Mouse (Mus musculus) yolk sac, embryonic 10.5 days (tissue): ENCODE measurements around the gene Tex45.

ENCODE experiments used
- DNase-seq: peaks from one replicate; pipeline ENCODE4 v3.0.0-alpha.2; 2017; ENCODE audit warnings: low spot score

Gene Tex45

DNA sequence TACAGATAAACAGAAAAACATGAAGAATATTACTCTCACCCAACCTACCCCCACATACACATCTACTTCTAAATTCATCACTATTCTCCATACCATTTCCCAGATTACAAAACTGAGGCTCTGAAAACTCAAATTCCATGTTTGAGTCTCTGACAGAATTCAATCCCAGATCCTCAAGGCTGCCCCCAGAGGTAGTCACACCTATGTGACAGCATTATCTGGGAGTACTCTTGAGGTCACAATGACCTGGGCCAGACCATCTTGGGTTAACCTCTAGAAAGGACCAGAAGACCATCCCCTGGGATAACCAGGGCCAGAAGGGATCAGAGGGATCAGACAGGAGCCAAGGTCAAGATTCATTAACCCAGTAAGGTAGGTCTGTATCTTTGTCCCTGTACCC lies at the start of gene Tex45:
Gene Tex45, plus strand, starts transcription at position 301 of the 400 bp plus-strand sequence.
- no peak for DNase-seq

DNA sequence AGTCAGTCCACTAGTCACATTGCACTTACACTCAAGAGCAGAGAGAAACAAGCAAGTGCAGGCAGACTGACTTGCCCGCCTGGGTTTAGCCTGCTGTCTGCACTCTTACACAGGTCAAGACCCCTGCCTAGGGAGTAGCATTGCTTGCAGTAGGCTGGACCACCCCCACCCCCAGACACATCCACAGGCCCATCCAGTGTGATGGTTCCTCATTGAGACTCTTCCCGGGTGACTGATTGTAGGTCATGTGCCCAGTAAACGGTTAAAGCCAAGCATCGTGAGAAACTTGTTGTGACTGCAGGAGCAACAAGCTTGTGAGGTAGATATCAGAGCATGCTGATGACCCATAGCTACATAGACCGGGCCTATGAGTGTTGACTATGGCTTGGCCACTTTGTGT lies 49.2 kb upstream of the Tex45 start:
- DNase-seq = no peak

DNA sequence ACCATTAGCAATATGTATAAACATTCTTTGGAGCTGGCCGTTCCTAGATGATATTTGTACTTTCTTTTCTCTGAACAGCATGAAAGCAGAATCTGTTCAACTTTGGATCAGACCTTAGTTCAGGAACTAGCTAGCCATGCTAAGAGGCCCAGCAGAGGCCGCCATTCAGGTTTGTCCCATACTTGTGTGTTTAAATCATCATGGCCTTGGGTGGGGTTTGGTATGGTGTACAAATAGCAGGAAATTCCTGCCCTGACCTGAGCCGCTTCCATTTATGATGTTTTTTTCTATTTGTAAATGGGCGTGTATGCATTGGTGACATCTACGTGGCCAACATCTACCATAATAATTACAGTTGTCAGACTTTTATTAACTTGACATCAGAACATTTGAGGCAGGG lies 45.4 kb upstream of the Tex45 start:
- no peak for DNase-seq

DNA sequence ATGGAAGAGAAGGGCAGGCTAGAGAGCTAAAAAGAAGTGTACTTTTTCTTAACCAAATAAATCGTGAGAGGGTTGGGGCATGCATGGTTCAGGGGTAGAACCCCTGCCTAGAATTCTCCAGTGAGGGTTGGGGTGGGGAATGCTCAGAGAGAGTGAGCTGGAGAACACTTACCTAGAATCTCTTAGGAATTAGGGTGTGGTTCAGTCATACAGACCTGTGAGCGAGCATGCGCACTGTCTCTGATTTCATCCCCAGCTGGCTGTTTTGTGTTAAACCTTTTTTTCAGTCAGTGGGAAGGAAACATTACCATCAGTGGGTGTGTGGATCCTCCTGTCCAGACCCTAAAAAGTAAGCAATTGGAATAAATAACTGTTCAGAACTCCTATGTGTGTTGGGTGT lies 44.5 kb upstream of the Tex45 start:
- DNase-seq = no peak

DNA sequence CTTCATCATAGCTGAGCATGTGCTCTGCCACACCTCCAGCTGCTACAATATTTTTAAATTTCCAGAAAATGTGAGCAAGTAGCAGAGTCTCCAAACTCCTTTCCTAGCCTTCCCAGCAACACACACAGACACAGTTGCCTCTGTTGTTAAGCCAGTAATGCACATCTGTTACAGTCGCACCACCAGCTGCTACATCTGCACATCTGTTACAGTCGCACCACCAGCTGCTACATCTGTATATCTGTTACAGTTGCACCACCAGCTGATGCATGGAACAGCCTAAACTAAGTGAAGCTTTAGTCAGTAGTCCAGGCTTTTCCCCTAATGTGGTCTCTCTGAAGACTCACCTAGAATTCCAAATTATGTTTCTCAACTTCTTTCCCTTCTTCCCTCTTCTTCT lies 42.2 kb upstream of the Tex45 start:
- DNase-seq = no peak

DNA sequence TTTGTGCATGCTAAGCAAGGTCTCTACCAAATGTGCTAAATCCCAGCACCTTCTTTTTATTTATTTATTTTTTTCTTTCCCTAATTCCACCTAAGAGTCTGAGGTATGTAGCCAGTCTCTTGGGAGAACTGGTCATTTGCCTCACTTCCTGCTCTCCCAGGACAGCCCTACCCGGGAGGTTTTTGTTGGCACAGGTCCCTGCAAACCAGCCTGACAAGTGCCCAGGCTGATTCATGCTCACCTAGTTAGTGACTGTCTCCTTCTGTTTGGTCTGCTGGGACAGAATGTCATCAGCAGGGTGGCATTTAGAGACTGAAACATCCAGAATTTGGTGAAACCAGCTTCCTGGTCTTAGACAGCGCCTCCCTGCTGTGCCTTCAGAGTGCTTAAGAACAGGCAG lies 40.7 kb upstream of the Tex45 start:
- DNase-seq = no peak

DNA sequence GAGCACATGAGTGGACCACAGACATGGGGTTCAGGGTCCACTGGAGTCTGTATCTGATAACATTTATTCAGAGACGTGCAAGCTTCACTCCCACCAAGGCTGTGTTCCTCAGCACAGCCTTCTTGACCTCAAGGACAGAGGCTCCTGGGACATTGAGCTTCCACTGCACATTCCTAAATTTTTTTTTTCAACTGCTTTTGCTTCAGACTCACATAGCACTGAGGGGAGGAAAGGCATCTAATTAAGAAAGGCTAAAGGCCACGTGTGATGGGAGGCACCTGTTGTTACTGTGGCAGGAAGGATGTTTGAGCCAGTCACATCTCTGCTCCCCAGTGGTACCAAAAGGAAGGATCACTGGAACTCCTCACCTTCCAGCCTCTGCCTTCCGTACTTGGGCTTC lies 39.5 kb upstream of the Tex45 start:
- DNase-seq = no peak

DNA sequence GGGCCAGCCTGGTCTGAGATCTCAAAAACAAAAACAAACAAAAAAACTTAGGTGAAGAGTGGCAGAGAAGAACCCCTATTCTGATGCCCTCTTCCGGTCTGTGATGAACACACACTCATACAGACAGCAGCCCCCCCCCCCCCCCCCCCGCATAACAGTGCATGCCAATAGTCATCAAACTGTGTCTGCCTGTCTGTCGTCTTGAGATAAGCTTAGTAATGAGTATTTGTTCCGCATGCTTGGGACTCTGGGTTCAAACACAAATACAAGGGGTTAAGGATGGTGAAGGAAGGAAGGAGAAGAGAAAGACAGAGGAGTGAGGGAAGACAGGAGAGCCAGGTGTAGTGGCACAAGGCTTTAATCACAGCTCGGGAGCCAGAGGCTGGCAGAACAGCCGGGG lies 34.2 kb upstream of the Tex45 start:
- no peak for DNase-seq

DNA sequence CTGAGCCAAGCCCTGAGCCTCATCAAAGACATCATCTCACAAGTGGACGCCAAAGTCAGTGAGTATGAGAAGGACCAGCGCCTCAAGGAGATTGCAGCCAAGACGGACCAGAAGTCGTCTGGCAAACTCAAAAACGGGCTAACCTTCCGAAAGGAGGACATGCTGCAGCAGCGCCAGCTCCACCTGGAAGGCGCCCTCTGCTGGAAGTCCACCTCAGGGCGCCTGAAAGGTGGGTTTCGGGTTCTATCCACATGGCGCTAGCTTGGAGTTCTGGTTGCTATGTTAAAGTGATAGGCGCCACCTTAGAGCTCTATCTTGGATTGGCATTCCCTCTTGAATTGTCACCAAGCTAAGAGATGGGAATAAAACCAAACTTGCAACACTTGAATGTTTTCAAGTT lies 31.2 kb upstream of the Tex45 start:
- DNase-seq = no peak

DNA sequence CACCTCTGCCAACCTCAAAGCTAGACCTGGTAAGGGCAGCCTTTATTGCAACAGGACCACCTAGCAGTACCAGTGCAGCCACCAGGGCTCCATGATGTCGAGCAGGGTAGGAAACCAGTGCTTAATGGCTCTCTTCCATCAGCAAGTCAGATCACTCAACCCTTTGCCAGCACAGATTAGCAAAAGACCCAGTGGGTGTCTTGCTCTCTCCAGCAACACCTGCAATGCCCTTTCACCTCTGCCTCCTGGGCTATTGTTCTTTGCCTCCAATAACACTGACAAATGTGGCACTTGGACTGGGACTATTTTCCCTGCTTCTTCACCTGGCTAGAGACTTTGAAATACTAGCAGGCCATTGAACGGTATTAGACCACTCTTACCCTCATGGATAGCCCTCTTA lies 21.4 kb upstream of the Tex45 start:
- DNase-seq = no peak

DNA sequence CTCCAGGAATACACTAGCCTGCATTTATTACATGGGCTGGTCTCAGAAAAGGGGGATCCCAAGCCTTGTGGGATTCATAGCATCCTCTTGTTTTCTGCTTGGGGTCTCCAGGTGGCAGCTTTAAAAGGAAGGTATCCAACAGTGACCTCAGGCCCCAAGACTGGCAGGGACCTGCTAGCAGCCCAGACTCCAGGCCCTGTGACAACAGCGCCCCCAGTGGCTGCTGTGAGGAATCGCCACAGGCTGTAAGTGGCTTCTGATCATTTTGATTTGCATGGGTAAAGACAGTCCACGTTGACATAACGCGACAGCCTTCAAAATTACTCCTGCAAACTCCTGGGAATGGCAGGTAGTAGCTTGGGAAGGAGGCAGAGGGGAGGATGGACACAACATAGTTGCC lies 20.0 kb upstream of the Tex45 start:
- no peak for DNase-seq

DNA sequence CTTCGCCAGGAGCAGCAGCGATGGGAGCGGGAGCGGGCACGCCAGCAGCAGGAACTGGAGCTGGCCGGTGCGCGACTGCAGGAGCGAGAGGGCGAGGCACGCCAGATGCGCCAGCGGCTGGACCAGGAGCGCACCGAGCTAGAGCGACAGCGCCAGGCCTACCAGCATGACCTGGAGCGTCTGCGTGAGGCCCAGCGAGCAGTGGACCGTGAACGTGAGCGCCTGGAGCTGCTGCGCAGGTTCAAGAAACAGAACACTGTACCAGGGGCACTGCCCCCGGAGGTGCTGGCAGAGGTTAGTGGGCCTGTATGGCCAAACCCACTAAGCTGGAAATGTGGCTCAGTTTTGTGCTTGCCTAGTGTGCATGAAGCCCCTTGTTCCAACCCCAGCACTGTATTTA lies 18.7 kb upstream of the Tex45 start:
- DNase-seq = no peak

DNA sequence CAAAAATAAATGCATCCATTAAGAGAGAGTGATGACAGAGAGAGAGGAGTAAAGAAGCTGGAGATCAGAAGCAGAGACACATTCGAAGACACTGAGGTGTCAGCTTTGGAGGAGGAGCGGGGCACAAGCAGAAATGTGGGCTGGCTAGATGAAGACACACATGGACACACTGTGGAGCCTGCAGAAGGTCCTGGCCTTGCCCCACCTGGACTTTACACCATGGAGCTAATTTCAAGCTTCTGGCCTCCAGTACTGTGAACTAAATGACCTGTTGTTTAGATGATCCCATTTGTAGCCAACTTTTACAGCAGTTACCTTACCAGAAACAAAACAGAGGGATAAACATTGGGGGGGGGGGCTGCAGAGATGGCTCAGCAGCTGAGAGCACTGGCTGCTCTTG lies 7.4 kb upstream of the Tex45 start:
- DNase-seq = no peak

DNA sequence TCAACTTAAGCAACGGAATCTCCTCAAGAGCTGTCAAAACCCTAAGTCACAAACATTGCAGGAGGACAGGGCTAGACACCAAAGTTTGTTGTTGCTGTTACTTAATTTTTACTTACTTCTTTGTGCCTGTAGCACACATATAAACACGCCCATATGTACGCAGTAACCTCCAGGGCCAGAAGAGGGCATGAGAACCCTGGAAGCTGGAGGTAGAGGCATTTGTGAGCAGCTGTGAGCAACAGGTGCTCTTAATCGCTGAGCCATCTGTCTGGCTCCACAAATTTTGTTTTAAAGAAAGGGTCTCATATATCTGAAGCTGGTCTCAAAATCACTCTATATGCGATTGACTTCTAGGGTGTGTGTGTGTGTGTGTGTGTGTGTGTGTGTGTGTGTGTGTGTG lies 6.4 kb upstream of the Tex45 start:
- no peak for DNase-seq

DNA sequence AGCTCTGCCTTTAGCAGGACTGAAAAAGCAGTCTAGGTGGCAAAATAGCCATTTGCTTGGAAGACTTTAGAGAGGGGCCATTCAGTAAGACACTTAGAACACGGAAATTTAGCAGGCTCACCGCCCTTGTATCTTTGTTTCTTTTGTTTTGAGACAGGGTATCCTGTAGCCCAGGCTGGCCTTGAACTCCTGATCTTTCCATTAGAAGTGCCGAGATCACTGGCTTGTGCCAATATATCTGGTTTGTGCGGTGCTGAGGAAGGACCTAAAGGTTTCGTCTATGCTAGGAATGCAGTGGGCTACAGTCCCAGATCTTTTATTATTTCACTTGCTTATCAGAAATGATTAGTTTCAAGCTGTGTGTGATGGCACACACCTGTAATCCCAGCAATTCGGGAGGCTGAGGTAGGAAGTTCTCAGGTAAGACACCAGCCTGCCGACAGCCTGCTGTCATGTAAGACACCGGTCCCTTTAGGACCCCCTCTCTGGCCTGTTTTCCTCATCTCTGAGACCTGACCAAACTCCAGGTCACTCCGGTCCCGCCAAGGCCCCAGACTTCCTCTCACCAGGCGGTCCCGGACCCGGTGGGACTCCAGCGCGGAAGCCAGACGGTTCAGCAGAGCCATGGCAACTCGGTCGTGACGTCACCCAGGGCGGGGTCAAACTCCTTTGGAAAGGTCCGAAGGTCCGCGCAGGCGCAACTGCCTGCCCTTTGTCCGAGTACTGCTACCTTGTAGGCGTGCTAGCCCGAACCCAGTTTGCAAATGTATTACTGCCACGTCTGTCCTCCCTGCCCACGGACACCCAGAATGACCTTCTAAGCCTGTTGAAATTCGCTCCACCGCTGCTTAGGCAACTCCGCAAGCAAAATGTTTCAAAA lies 3.4 kb upstream of the Tex45 start, which contains the start of gene Pex11g:
Gene Pex11g, minus strand, starts transcription at position 675 of the 880 bp plus-strand sequence.
- peak; percentile 97 for DNase-seq

DNA sequence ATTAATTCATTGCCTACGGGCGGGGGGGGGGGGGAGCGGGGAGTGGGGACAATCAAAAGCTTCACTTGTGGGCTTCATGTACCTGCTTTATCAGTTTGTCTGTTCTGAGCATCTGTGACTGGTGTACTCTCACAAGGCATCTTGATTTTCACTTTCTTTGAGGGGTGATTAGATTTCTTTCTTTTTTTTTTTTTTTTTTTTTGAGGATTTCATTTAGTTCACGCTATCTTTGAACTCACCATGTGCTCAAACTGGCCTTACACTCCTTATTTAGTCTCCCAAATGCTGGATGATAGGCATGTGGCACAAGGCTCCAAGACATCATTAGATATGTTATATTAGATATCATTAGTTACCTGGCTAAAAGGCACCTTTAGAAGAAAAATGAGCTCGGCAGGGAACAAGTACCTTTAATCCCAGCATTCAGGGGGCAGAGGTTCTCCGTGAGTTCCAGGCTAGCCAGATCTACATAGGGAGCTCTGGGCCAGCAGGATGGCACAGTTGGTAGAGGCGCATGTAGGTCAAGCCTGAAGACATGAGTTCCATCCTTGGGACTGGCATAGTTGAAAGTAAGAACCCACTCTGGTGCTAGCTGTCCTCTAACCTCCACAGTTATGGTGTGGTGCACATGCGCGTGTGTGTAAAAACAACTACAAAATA lies 2.6 kb upstream of the Tex45 start:
- no peak for DNase-seq

DNA sequence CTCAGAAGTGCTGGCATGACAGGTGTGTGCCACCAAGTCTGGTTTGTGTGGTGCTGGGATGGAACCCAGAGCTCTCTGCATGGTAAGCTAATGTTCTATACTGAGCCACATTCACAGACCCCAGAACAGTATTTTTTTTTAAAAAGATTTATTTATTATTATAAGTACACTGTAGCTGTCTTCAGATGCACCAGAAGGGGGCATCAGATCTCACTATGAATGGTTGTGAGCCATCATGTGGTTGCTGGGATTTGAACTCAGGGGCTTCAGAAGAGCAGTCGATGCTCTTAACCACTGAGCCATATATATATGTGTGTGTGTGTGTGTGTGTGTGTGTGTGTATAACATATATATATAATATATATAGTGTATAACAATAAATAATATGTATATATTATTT lies 1.8 kb upstream of the Tex45 start:
- no peak for DNase-seq

DNA sequence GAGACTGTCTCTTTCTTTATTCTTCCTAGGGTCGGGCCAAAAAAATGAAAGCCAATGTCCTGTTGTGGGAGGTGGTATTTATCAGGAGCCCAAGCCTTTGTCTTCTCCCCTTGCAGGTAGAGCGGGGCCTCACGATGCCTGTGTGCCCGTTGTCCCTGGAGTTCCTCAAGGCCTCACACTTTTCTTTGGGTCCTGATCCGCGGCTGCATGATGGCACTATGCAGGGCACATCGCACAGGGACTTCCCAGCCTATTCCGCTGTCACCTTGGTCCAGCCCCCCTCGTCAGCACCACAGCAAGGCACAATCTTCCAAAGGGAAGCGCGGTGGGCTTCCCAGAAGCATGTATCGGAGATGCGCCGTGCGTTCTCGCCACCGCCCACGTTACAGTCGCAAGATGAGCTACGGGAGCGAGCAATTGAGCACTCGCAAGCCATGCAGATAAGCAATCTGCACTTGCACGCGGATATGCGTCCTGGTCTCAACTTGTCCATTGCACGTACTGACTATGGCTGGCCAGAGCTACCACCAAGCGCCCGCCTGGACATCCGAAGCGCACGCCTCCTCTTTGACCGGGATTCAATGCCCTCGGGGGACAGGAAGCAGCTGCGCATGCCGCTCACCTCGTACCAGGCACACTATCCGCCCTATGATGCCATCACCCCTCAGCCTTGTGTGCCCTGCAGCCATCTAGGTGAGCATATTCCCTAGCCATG lies 5.2 kb downstream of the Tex45 start:
- DNase-seq = no peak

DNA sequence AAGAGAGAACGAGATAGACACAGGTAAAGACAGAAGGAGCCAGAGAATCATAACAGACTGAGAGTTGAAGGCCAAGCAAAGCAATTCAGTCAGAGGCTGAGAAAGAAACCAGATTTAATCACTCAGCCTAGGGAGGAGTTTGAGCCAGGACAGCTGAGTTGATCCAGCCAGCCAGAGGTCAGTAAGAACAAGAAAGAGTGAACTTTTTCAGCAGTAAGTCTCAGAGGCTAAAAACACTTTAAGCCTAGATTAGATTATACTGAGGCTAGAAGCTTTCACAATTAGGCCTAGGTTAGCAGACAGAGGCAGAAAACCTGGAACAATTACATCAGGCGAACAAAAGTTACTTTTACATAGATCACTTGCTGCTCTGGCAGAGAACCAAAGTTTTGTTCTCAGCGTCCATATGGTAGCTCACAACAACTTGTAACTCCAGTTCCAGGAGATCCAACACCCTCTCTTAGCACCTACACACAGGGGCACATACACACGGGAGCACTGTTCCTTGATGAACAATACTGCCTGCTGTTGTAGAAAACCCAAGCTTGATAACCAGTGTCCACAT lies 9.6 kb downstream of the Tex45 start:
- no peak for DNase-seq

DNA sequence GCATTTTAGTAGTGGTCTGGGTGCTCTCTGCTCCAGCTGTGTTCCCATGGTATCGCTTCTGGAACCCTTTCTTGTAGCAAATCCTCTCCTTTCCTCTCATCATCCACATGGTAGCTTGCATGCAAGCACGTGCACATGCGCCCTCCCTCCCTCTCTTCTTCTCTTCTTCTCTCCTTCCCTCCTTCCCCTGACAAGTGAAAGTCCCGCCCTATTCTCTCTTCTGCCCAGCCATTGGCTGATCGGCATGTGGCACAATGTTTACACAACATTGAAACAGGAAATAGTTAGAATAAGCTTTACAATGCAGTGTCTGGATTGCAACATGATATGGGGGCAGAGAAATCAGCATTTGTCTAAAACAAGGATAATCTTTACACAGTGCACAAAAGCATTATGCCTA lies 10.9 kb downstream of the Tex45 start:
- DNase-seq = no peak

DNA sequence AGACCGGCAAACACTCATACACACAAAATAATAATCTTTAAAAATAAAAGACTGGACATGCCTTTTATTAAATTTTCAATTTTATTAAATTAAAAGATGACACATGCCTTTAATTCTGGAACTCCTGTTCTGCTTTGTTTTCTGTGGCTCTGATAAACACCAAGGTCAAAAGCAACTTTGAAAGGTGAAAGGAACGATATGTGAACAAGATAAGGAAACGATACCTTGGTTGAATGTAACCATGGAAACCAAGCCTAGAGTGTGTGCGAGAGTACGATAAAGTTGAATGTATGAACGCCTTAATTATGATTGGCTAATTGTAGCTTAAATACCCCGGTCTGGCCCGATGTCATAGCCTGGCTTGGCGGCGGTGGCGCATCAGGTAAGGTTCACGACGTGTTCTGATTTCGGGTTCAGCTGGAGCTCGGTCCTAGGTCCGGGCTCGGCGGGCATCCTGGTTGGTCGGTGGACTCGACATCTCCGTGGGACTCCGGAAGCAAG lies 11.6 kb downstream of the Tex45 start:
- no peak for DNase-seq

DNA sequence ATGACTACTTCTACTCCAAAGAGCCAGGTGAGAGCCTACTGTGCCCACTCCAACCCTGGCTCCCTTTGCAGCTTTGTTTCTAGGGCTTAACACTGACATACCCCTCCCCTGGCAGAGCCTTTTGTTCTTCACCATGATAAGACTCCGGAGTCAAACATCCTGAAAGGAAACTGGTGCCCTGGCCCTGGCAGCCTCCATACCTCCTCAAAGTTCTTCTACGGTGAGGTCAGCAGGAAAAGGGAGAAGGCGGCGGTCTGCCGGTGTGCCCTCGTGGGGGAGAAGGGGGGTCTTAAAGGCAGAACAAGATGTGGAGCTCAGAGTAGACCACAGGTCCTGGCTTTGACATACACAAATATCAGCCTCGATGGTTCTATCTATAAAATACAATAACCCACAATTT lies 12.9 kb downstream of the Tex45 start:
- DNase-seq = no peak

DNA sequence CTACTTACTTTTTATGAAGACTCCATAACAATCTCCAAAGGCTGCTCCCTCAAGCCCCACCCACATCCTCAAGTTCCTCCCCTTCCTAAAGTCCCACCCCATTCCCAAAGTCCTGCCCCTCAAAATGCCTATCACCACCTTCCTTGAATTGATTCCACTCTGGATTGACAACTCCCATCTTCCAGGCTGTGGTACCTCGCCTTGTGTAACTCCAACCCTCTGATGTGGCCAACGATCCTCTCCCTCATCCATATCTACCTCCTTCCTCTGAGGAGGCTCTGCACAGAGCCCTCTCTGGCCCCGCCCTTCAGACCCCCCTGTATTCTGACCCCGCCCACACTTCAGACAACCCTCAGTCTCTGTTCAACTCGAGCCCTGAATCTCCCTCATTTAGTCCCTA lies 14.5 kb downstream of the Tex45 start:
- DNase-seq = no peak
